Mouse (Mus musculus) erythroblast, adult 5-6 weeks (primary cell): ENCODE data around the gene Srp68. TPM values are rescaled to one million over a fixed set of nuclear protein-coding genes. Genes with fewer than 3 reads are reported as not detected.

Source experiments
- ATAC-seq: replicated peaks from 2 replicates; pipeline ENCODE4 v1.8.0; 2016; ENCODE audit warnings: moderate number of reproducible peaks, mild to moderate bottlenecking, moderate TSS enrichment, inconsistent platforms; ENCODE audit not compliant: poor library complexity, low FRiP score, severe bottlenecking
- total RNA-seq, 2 experiments: library from RNA; stranded (forward) in 1 of 2; stranded (reverse) in 1 of 2; fragments of 150-400 nt in 1 of 2; fragments of 200-764, 138-1000 nt in 1 of 2; gene quantifications; 2 replicates each; pipeline versions ENCODE4 v1.2.3 to v1.2.4; 2015 to 2017; ENCODE audit warnings: low replicate concordance in 2 of 2

Gene Srp68
- 7.5 and 11.7 TPM in 2 replicates for total RNA-seq (2015; ENCODE audit: low replicate concordance)
- 8.5 and 15.1 TPM in 2 replicates for total RNA-seq (2017; ENCODE audit: low replicate concordance)

GRCm38 (mm10) chr11:116274045-116274666 lies at the start of gene Srp68:
TSS of gene Srp68 (minus strand) at chr11:116274217.
- peak; percentile 97 for ATAC-seq

GRCm38 (mm10) chr11:116318719-116319659 lies 45.0 kb upstream of the Srp68 start:
- ATAC-seq, result peak; percentile 85

GRCm38 (mm10) chr11:116312359-116312758 lies 38.3 kb upstream of the Srp68 start:
- ATAC-seq, result no peak

- no peak for ATAC-seq
These were observed 37.2 kb upstream of the Srp68 start for GRCm38 (mm10) chr11:116311169-116311568.

GRCm38 (mm10) chr11:116309601-116310000 lies 35.6 kb upstream of the Srp68 start:
- ATAC-seq, result no peak

GRCm38 (mm10) chr11:116307762-116308531 lies 33.9 kb upstream of the Srp68 start:
- peak; percentile 83 for ATAC-seq

- 0 out of 2 replicates have a peak, but pooled peaks have one; percentile 1 for ATAC-seq
These were observed 33.2 kb upstream of the Srp68 start, which contains the start of gene Exoc7 for GRCm38 (mm10) chr11:116307019-116307725. TSS of gene Exoc7 (minus strand) at chr11:116307233.

GRCm38 (mm10) chr11:116306126-116306982 lies 32.3 kb upstream of the Srp68 start:
- peak; percentile 92 for ATAC-seq

- no peak for ATAC-seq
These were observed 31.4 kb upstream of the Srp68 start for GRCm38 (mm10) chr11:116305423-116305822.

GRCm38 (mm10) chr11:116298621-116299020 lies 24.6 kb upstream of the Srp68 start:
- ATAC-seq, result no peak

GRCm38 (mm10) chr11:116298221-116298620 lies 24.2 kb upstream of the Srp68 start:
- no peak for ATAC-seq

GRCm38 (mm10) chr11:116297017-116297416 lies 23.0 kb upstream of the Srp68 start:
- ATAC-seq, result no peak

GRCm38 (mm10) chr11:116296191-116296734 lies 22.2 kb upstream of the Srp68 start:
- ATAC-seq, result no peak

- no peak; the same call in 1 of the 2 replicates for ATAC-seq
These were observed 20.3 kb upstream of the Srp68 start for GRCm38 (mm10) chr11:116294319-116294718.

GRCm38 (mm10) chr11:116293538-116294137 lies 19.6 kb upstream of the Srp68 start:
- no peak for ATAC-seq

GRCm38 (mm10) chr11:116292401-116292800 lies 18.4 kb upstream of the Srp68 start:
- ATAC-seq, result no peak

- no peak for ATAC-seq
These were observed 16.5 kb upstream of the Srp68 start for GRCm38 (mm10) chr11:116290556-116290955.

GRCm38 (mm10) chr11:116287351-116287750 lies 13.3 kb upstream of the Srp68 start:
- no peak for ATAC-seq
